Mouse (Mus musculus) embryonic stem cell, embryonic (primary cell): ENCODE measurements around the gene Sgsm1.

ENCODE experiments used
- CTCF ChIA-PET, 4 experiments: fragments of 300-600 bp in 2 of 4; fragments of 350-600 bp in 2 of 4; sonication (Branson Sonifier 250); formaldehyde crosslinking; loops; one replicate each; lab custom pipeline; 2022; ENCODE audit warnings: inconsistent platforms in 2 of 4; lab: Charles Lee
- POLR2A ChIA-PET, 4 experiments: fragments of 300-600 bp in 2 of 4; fragments of 350-600 bp in 2 of 4; sonication (Branson Sonifier 250); formaldehyde crosslinking; loops; one replicate each; lab custom pipeline; 2022; ENCODE audit warnings: antibody characterized with exemption in 4 of 4, inconsistent platforms in 1 of 4; lab: Charles Lee

Sgsm1 gene

GRCm38 (mm10) chr5:113310377-113311003 is at the start of gene Sgsm1:
Sgsm1 (minus strand) TSS chr5:113310786.
- ChIA-PET CTCF (interaction anchor here (0.6 to 2.0 kb wide), 41 partner anchors 9 to 606 kb away, joined by 3 to 20 read pairs (median 4); partner anchors contain the start of genes Tmem211 (in 2 of the 4), 1700069L16Rik (in 1 of the 4) and Ficd (in 1 of the 4)), POLR2A (interaction anchor here in 3 of 4 experiments (0.5 to 2.5 kb wide), 31 partner anchors 9 to 1516 kb away, joined by 3 to 12 read pairs (median 3); partner anchors contain the start of genes Ficd (in 1 of the 3) and Tmem211 (in 1 of the 3))

- ChIA-PET POLR2A (interaction anchor here in 3 of 4 experiments (0.6 to 1.5 kb wide), 16 partner anchors 9 to 377 kb away, joined by 3 to 6 read pairs (median 4); partner anchors contain the start of genes 1700069L16Rik (in 1 of the 3) and Ficd (in 1 of the 3)), CTCF (interaction anchor here in 2 of 4 experiments (0.5 to 1.9 kb wide), 6 partner anchors 12 to 366 kb away, joined by 3 to 7 read pairs (median 4); partner anchors contain the start of gene 1700069L16Rik (in 1 of the 2))
Observed at GRCm38 (mm10) chr5:113358833-113359232, 48.2 kb upstream of the Sgsm1 start.

GRCm38 (mm10) chr5:113357656-113358055 is 47.1 kb upstream of the Sgsm1 start:
- POLR2A ChIA-PET, result interaction anchor here in 3 of 4 experiments (0.6 to 1.4 kb wide), 5 partner anchors 10 to 1806 kb away, joined by 3 to 4 read pairs (median 3); no protein-coding TSS in a partner anchor

GRCm38 (mm10) chr5:113357186-113357585 is 46.6 kb upstream of the Sgsm1 start, which contains the start of gene Aym1:
Aym1 (plus strand) TSS chr5:113357294.
- ChIA-PET POLR2A (interaction anchor here (0.5 to 1.4 kb wide), 8 partner anchors 10 to 1806 kb away, joined by 3 to 4 read pairs (median 3); no protein-coding TSS in a partner anchor), CTCF (interaction anchor here in 2 of 4 experiments (0.6 to 1.3 kb wide), 2 partner anchors 25 to 204 kb away, joined by 4 to 5 read pairs; no protein-coding TSS in a partner anchor)

More at GRCm38 (mm10) chr5:113357656-113358055, 47.1 kb upstream of the Sgsm1 start:
- CTCF ChIA-PET, result interaction anchor here in 1 of 4 experiments (0.6 kb wide), 1 partner anchor 203 kb away, joined by 4 read pairs; no protein-coding TSS in a partner anchor

- ChIA-PET CTCF (interaction anchor here in 2 of 4 experiments (0.6 to 1.3 kb wide), 4 partner anchors 11 to 577 kb away, joined by 3 to 5 read pairs (median 3); no protein-coding TSS in a partner anchor), POLR2A (interaction anchor here in 3 of 4 experiments (0.6 to 2.4 kb wide), 11 partner anchors 9 to 231 kb away, joined by 3 to 11 read pairs (median 4); no protein-coding TSS in a partner anchor)
Observed at GRCm38 (mm10) chr5:113354311-113354710, 43.7 kb upstream of the Sgsm1 start.

GRCm38 (mm10) chr5:113352636-113353035 is 42.0 kb upstream of the Sgsm1 start:
- POLR2A ChIA-PET, result interaction anchor here in 3 of 4 experiments (0.8 to 2.4 kb wide), 12 partner anchors 14 to 388 kb away, joined by 3 to 11 read pairs (median 4); no protein-coding TSS in a partner anchor
- CTCF ChIA-PET, result interaction anchor here in 2 of 4 experiments (1.4 to 1.5 kb wide), 2 partner anchors 20 to 38 kb away, joined by 3 to 6 read pairs; no protein-coding TSS in a partner anchor

GRCm38 (mm10) chr5:113351768-113352167 is 41.2 kb upstream of the Sgsm1 start:
- POLR2A ChIA-PET, result interaction anchor here in 3 of 4 experiments (0.7 to 2.0 kb wide), 6 partner anchors 16 to 121 kb away, joined by 3 to 6 read pairs (median 4); no protein-coding TSS in a partner anchor
- CTCF ChIA-PET, result interaction anchor here in 3 of 4 experiments (0.6 to 1.5 kb wide), 6 partner anchors 14 to 450 kb away, joined by 3 to 9 read pairs (median 3); partner anchors contain the start of gene Sgsm1 (in 1 of the 3)

- POLR2A ChIA-PET, result interaction anchor here in 3 of 4 experiments (0.6 to 4.8 kb wide), 14 partner anchors 9 to 456 kb away, joined by 3 to 38 read pairs (median 5); partner anchors contain the start of gene Ficd (in 2 of the 3)
- CTCF ChIA-PET, result interaction anchor here in 3 of 4 experiments (0.6 to 1.9 kb wide), 5 partner anchors 36 to 220 kb away, joined by 3 to 6 read pairs (median 3); no protein-coding TSS in a partner anchor
Observed at GRCm38 (mm10) chr5:113349810-113350209, 39.2 kb upstream of the Sgsm1 start.

GRCm38 (mm10) chr5:113349226-113349625 is 38.6 kb upstream of the Sgsm1 start:
- ChIA-PET POLR2A (interaction anchor here in 3 of 4 experiments (0.5 to 4.8 kb wide), 12 partner anchors 10 to 386 kb away, joined by 3 to 38 read pairs (median 5); partner anchors contain the start of gene Ficd (in 2 of the 3)), CTCF (interaction anchor here (0.6 to 1.9 kb wide), 7 partner anchors 35 to 375 kb away, joined by 3 to 6 read pairs (median 3); partner anchors contain the start of gene 1700069L16Rik (in 1 of the 4))

GRCm38 (mm10) chr5:113348597-113348996 is 38.0 kb upstream of the Sgsm1 start:
- POLR2A ChIA-PET, result interaction anchor here in 3 of 4 experiments (0.5 to 4.8 kb wide), 18 partner anchors 10 to 387 kb away, joined by 3 to 38 read pairs (median 4); partner anchors contain the start of genes Ficd (in 2 of the 3) and Sgsm1 (in 1 of the 3)

GRCm38 (mm10) chr5:113347593-113347992 is 37.0 kb upstream of the Sgsm1 start:
- ChIA-PET CTCF (interaction anchor here (0.6 to 1.7 kb wide), 12 partner anchors 15 to 527 kb away, joined by 3 to 5 read pairs (median 4); partner anchors contain the start of gene Sgsm1 (in 1 of the 4)), POLR2A (interaction anchor here (0.6 to 4.8 kb wide), 25 partner anchors 9 to 497 kb away, joined by 3 to 38 read pairs (median 3); partner anchors contain the start of genes Aym1 (in 1 of the 4), Ficd (in 1 of the 4) and Sgsm1 (in 1 of the 4))

More at GRCm38 (mm10) chr5:113348597-113348996, 38.0 kb upstream of the Sgsm1 start:
- CTCF ChIA-PET, result interaction anchor here in 2 of 4 experiments (1.4 to 1.9 kb wide), 4 partner anchors 16 to 38 kb away, joined by 4 to 6 read pairs (median 5); partner anchors contain the start of gene Sgsm1 (in 1 of the 2)

GRCm38 (mm10) chr5:113346651-113347050 is 36.1 kb upstream of the Sgsm1 start:
- ChIA-PET CTCF (interaction anchor here in 2 of 4 experiments (0.9 to 1.6 kb wide), 2 partner anchors 33 kb away, joined by 3 to 5 read pairs; no protein-coding TSS in a partner anchor), POLR2A (interaction anchor here (0.5 to 4.8 kb wide), 15 partner anchors 10 to 425 kb away, joined by 3 to 38 read pairs (median 3); partner anchors contain the start of genes Aym1 (in 1 of the 4), Iscu (in 1 of the 4) and Sart3 (in 1 of the 4))

GRCm38 (mm10) chr5:113345781-113346180 is 35.2 kb upstream of the Sgsm1 start:
- POLR2A ChIA-PET, result interaction anchor here (0.5 to 4.8 kb wide), 17 partner anchors 10 to 1885 kb away, joined by 3 to 38 read pairs (median 3); partner anchors contain the start of genes Aym1 (in 1 of the 4), Iscu (in 1 of the 4) and Sart3 (in 1 of the 4)
- CTCF ChIA-PET, result interaction anchor here in 1 of 4 experiments (0.9 kb wide), 1 partner anchor 32 kb away, joined by 3 read pairs; no protein-coding TSS in a partner anchor

GRCm38 (mm10) chr5:113344635-113345386 is 34.2 kb upstream of the Sgsm1 start:
- POLR2A ChIA-PET, result interaction anchor here (0.5 to 4.8 kb wide), 12 partner anchors 9 to 529 kb away, joined by 3 to 38 read pairs (median 4); partner anchors contain the start of gene Aym1 (in 1 of the 4)
- CTCF ChIA-PET, result interaction anchor here in 3 of 4 experiments (0.6 to 1.5 kb wide), 7 partner anchors 9 to 118 kb away, joined by 3 to 4 read pairs (median 3); partner anchors contain the start of genes Sgsm1 (in 1 of the 3) and Tmem211 (in 1 of the 3)

GRCm38 (mm10) chr5:113336281-113336680 is 25.7 kb upstream of the Sgsm1 start:
- CTCF ChIA-PET, result interaction anchor here (0.5 to 2.6 kb wide), 12 partner anchors 8 to 388 kb away, joined by 3 to 14 read pairs (median 4); partner anchors contain the start of genes Tmem211 (in 3 of the 4), 1700069L16Rik (in 1 of the 4) and Sgsm1 (in 1 of the 4)
- POLR2A ChIA-PET, result interaction anchor here in 3 of 4 experiments (0.5 to 2.8 kb wide), 30 partner anchors 8 to 536 kb away, joined by 3 to 38 read pairs (median 5); partner anchors contain the start of genes 1700069L16Rik (in 1 of the 3), Iscu (in 1 of the 3), Sart3 (in 1 of the 3) and Sgsm1 (in 1 of the 3)
